Mouse (Mus musculus): ENCODE data around the gene Lgals3bp. TPM values are rescaled to one million over a fixed set of nuclear protein-coding genes. Genes with fewer than 3 reads are reported as not detected.

Gene Lgals3bp
- polyA plus RNA-seq, 1 experiment from 2014 or later: 44.3 TPM

GRCm38 (mm10) chr11:118416046-118416445 is 14.2 kb upstream of the Lgals3bp start:
- no peak overlapping the region for H3K4me3 ChIP-seq (ENCODE audit: low read depth, low read length)
- WGBS: 62% methylated on average over 7 of the region's 7 CpGs
- DNase-seq (ENCODE audit: low spot score) (peak; percentile 64), ATAC-seq (no peak)
- TF ChIP-seq CTCF (IDR thresholded peaks at IDR 0.05) (no peak), EP300 (IDR thresholded peaks at IDR 0.05) (no peak)
- no peak overlapping the region for H3K4me2 ChIP-seq (replicated peaks; ENCODE audit: low read depth, low read length)
- no peak overlapping the region for H3K9ac ChIP-seq (replicated peaks; ENCODE audit: low read depth)
- peak overlapping the region; percentile 6 for H3K27ac ChIP-seq (ENCODE audit: low read length)
- H3K9me3 ChIP-seq (ENCODE audit: low read length): no peaks in the 10 kb centered on the region
- peaks cover 15% of the 10 kb centered on the region for H3K4me1 ChIP-seq (ENCODE audit: insufficient read depth, low read depth, low read length)
- H3K36me3 ChIP-seq (ENCODE audit: insufficient read depth, low read length): peaks cover 3% of the 10 kb centered on the region; the same call in 1 of the 2 replicates
- H3K27me3 ChIP-seq (replicated peaks; ENCODE audit: insufficient read depth, low read length): no peaks in the 10 kb centered on the region

- Histone ChIP-seq H3K27me3 (replicated peaks; ENCODE audit: insufficient read depth, low read length) (no peaks in the 10 kb centered on the region), H3K9ac (replicated peaks; ENCODE audit: low read depth) (no peak overlapping the region), H3K9me3 (ENCODE audit: low read length) (no peaks in the 10 kb centered on the region), H3K4me1 (ENCODE audit: insufficient read depth, low read depth, low read length) (peaks cover 15% of the 10 kb centered on the region), H3K4me3 (ENCODE audit: low read depth, low read length) (no peak overlapping the region), H3K36me3 (ENCODE audit: insufficient read depth, low read length) (peaks cover 7% of the 10 kb centered on the region; the same call in 1 of the 2 replicates), H3K27ac (ENCODE audit: low read length) (peak overlapping the region; percentile 6; the same call in 1 of the 2 replicates), H3K4me2 (replicated peaks; ENCODE audit: low read depth, low read length) (no peak overlapping the region)
- 65% methylated on average over 6 of the region's 6 CpGs for WGBS
- no peak for ATAC-seq
- TF ChIP-seq EP300 (IDR thresholded peaks at IDR 0.05) (no peak), CTCF (IDR thresholded peaks at IDR 0.05) (no peak)
- no peak for DNase-seq (ENCODE audit: low spot score)
Observed at GRCm38 (mm10) chr11:118415630-118416029, 13.7 kb upstream of the Lgals3bp start.

GRCm38 (mm10) chr11:118414270-118414669 is 12.4 kb upstream of the Lgals3bp start:
- Histone ChIP-seq H3K27me3 (replicated peaks; ENCODE audit: insufficient read depth, low read length) (no peaks in the 10 kb centered on the region), H3K9ac (replicated peaks; ENCODE audit: low read depth) (no peak overlapping the region), H3K4me3 (ENCODE audit: low read depth, low read length) (no peak overlapping the region), H3K4me1 (ENCODE audit: insufficient read depth, low read depth, low read length) (peaks cover 13% of the 10 kb centered on the region), H3K36me3 (ENCODE audit: insufficient read depth, low read length) (peaks cover 9% of the 10 kb centered on the region; the same call in 1 of the 2 replicates), H3K27ac (ENCODE audit: low read length) (no peak overlapping the region), H3K4me2 (replicated peaks; ENCODE audit: low read depth, low read length) (no peak overlapping the region), H3K9me3 (ENCODE audit: low read length) (no peaks in the 10 kb centered on the region)
- WGBS: 91% methylated on average over 5 of the region's 5 CpGs
- DNase-seq (ENCODE audit: low spot score) (no peak), ATAC-seq (no peak)
- TF ChIP-seq EP300 (IDR thresholded peaks at IDR 0.05): no peak
- TF ChIP-seq CTCF (IDR thresholded peaks at IDR 0.05): no peak

GRCm38 (mm10) chr11:118413055-118413454 is 11.2 kb upstream of the Lgals3bp start:
- ATAC-seq: no peak
- Histone ChIP-seq H3K9ac (replicated peaks; ENCODE audit: low read depth) (no peak overlapping the region), H3K9me3 (ENCODE audit: low read length) (no peaks in the 10 kb centered on the region), H3K4me2 (replicated peaks; ENCODE audit: low read depth, low read length) (no peak overlapping the region), H3K27ac (ENCODE audit: low read length) (no peak overlapping the region), H3K36me3 (ENCODE audit: insufficient read depth, low read length) (peaks cover 9% of the 10 kb centered on the region; the same call in 1 of the 2 replicates), H3K4me1 (ENCODE audit: insufficient read depth, low read depth, low read length) (peaks cover 9% of the 10 kb centered on the region), H3K4me3 (ENCODE audit: low read depth, low read length) (no peak overlapping the region), H3K27me3 (replicated peaks; ENCODE audit: insufficient read depth, low read length) (no peaks in the 10 kb centered on the region)
- DNase-seq (ENCODE audit: low spot score): no peak
- WGBS: 78% methylated on average over 4 of the region's 4 CpGs
- no peak for TF ChIP-seq CTCF (IDR thresholded peaks at IDR 0.05)

GRCm38 (mm10) chr11:118412601-118413000 is 10.7 kb upstream of the Lgals3bp start:
- 75% methylated on average over 2 of the region's 2 CpGs for WGBS
- H3K27me3 ChIP-seq (replicated peaks; ENCODE audit: insufficient read depth, low read length): no peaks in the 10 kb centered on the region
- no peak overlapping the region for H3K27ac ChIP-seq (ENCODE audit: low read length)
- peaks cover 4% of the 10 kb centered on the region; the same call in 1 of the 2 replicates for H3K4me1 ChIP-seq (ENCODE audit: insufficient read depth, low read depth, low read length)
- no peak for DNase-seq (ENCODE audit: low spot score)
- H3K4me3 ChIP-seq (ENCODE audit: low read depth, low read length): no peak overlapping the region
- TF ChIP-seq EP300 (IDR thresholded peaks at IDR 0.05): no peak
- TF ChIP-seq CTCF (IDR thresholded peaks at IDR 0.05): no peak
- peaks cover 9% of the 10 kb centered on the region; the same call in 1 of the 2 replicates for H3K36me3 ChIP-seq (ENCODE audit: insufficient read depth, low read length)
- no peak overlapping the region for H3K4me2 ChIP-seq (replicated peaks; ENCODE audit: low read depth, low read length)
- H3K9me3 ChIP-seq (ENCODE audit: low read length): no peaks in the 10 kb centered on the region
- ATAC-seq: no peak
- H3K9ac ChIP-seq (replicated peaks; ENCODE audit: low read depth): no peak overlapping the region

- no peak overlapping the region for H3K27ac ChIP-seq (ENCODE audit: low read length)
Observed at GRCm38 (mm10) chr11:118411271-118411670, 9.4 kb upstream of the Lgals3bp start.

GRCm38 (mm10) chr11:118410479-118410878 is 8.6 kb upstream of the Lgals3bp start:
- 81% methylated on average over 10 of the region's 10 CpGs for WGBS
- DNase-seq (ENCODE audit: low spot score): no peak
- Histone ChIP-seq H3K9me3 (ENCODE audit: low read length) (no peaks in the 10 kb centered on the region), H3K36me3 (ENCODE audit: insufficient read depth, low read length) (peaks cover 21% of the 10 kb centered on the region), H3K27me3 (replicated peaks; ENCODE audit: insufficient read depth, low read length) (no peaks in the 10 kb centered on the region), H3K4me1 (ENCODE audit: insufficient read depth, low read depth, low read length) (peaks cover 2% of the 10 kb centered on the region; the same call in 1 of the 2 replicates), H3K9ac (replicated peaks; ENCODE audit: low read depth) (no peak overlapping the region), H3K4me2 (replicated peaks; ENCODE audit: low read depth, low read length) (no peak overlapping the region), H3K4me3 (ENCODE audit: low read depth, low read length) (no peak overlapping the region), H3K27ac (ENCODE audit: low read length) (no peak overlapping the region)
- no peak for ATAC-seq
- TF ChIP-seq EP300 (IDR thresholded peaks at IDR 0.05) (no peak), CTCF (IDR thresholded peaks at IDR 0.05) (no peak)

More at GRCm38 (mm10) chr11:118411271-118411670, 9.4 kb upstream of the Lgals3bp start:
- peaks cover 19% of the 10 kb centered on the region for H3K36me3 ChIP-seq (ENCODE audit: insufficient read depth, low read length)
- H3K27me3 ChIP-seq (replicated peaks; ENCODE audit: insufficient read depth, low read length): no peaks in the 10 kb centered on the region
- DNase-seq (ENCODE audit: low spot score) (no peak), ATAC-seq (no peak)
- 89% methylated on average over 8 of the region's 8 CpGs for WGBS
- peaks cover 3% of the 10 kb centered on the region; the same call in 1 of the 2 replicates for H3K4me1 ChIP-seq (ENCODE audit: insufficient read depth, low read depth, low read length)
- no peak overlapping the region for H3K9ac ChIP-seq (replicated peaks; ENCODE audit: low read depth)
- TF ChIP-seq EP300 (IDR thresholded peaks at IDR 0.05) (no peak), CTCF (IDR thresholded peaks at IDR 0.05) (no peak)
- H3K4me3 ChIP-seq (ENCODE audit: low read depth, low read length): no peak overlapping the region
- H3K4me2 ChIP-seq (replicated peaks; ENCODE audit: low read depth, low read length): no peak overlapping the region
- H3K9me3 ChIP-seq (ENCODE audit: low read length): no peaks in the 10 kb centered on the region

Data from lung, postnatal 0 days (tissue).